12 mouse cellular contexts compared by ENCODE assay signal in the genomic region with DNA sequence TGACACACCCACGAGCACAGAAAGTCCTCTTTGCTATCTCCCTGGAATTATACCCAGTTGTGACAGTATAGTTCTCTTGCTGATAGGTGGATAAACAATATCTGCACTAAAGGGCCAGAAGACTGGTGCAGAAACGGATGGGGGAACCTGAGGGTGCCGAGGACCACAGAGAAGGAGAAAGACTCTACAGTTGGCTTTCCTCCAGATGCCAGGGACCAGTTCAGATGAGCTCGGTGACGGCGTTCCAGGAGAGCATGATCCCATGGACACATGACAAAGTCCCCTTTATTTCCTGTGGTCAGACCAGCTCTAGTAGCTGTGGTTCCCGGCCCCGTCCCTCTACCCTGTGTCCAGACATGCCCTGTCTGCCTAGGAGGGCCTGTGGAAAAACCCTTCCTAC. TPM values are rescaled to one million over a fixed set of nuclear protein-coding genes. Genes with fewer than 3 reads are reported as not detected.
A peak's percentile ranks its signal among the peaks of the same experiment; 100 is the strongest.
DNase-seq lines count a peak whose midpoint lies in the region; ATAC-seq lines count a peak whose summit lies in the region.
"Had no signal": no experiment of that assay in that cellular context is flagged by ENCODE, and none has a peak within 500 bp of the region (broad histone marks: within the 10 kb centered on the region; RNA-seq: fewer than 3 reads in every experiment).

No protein-coding gene starts in this region.

- H3K4me3 ChIP-seq in neural tube, embryonic 11.5 days (ENCODE audit: low read depth, low read length), result no peak overlapping the region
- no peak overlapping the region for H3K4me3 ChIP-seq in neural tube, embryonic 15.5 days (replicated peaks)
- H3K4me3 ChIP-seq: heart, embryonic 10.5 days had no signal

- H3K36me3 ChIP-seq in neural tube, embryonic 11.5 days (ENCODE audit: control insufficient read depth, insufficient read depth, low read length), result no peaks in the 10 kb centered on the region
- no peaks in the 10 kb centered on the region for H3K36me3 ChIP-seq in neural tube, embryonic 15.5 days
- H3K36me3 ChIP-seq: heart, embryonic 10.5 days had no signal

- H3K9ac ChIP-seq in neural tube, embryonic 11.5 days (ENCODE audit: low read length), result no peak overlapping the region
- H3K9ac ChIP-seq in neural tube, embryonic 15.5 days (replicated peaks), result no peak overlapping the region
- H3K9ac ChIP-seq: liver, postnatal 0 days had no signal

- H3K27ac ChIP-seq in neural tube, embryonic 11.5 days (ENCODE audit: low read depth, low read length), result peak overlapping the region; percentile 39; the same call in 1 of the 2 replicates
- peak overlapping the region; percentile 71 for H3K27ac ChIP-seq in neural tube, embryonic 15.5 days (replicated peaks)
- H3K27ac ChIP-seq: heart, embryonic 10.5 days; macrophage had no signal

- H3K4me2 ChIP-seq in neural tube, embryonic 11.5 days (ENCODE audit: low read depth), result no peak overlapping the region
- peak overlapping the region; percentile 11; the same call in 1 of the 2 replicates for H3K4me2 ChIP-seq in neural tube, embryonic 15.5 days

- no peaks in the 10 kb centered on the region for H3K27me3 ChIP-seq in neural tube, embryonic 11.5 days (ENCODE audit: control insufficient read depth, insufficient read depth, low read length)
- H3K27me3 ChIP-seq in neural tube, embryonic 15.5 days (replicated peaks), result no peaks in the 10 kb centered on the region

- H3K4me1 ChIP-seq in neural tube, embryonic 11.5 days (ENCODE audit: control insufficient read depth, insufficient read depth, low read length), result peaks cover 11% of the 10 kb centered on the region; the same call in 1 of the 2 replicates
- H3K4me1 ChIP-seq in neural tube, embryonic 15.5 days, result peaks cover 32% of the 10 kb centered on the region

- ATAC-seq in neural tube, embryonic 11.5 days (ENCODE audit: insufficient read depth, low FRiP score, low TSS enrichment), result peak; percentile 8; the same call in 1 of the 2 replicates
- ATAC-seq in neural tube, embryonic 15.5 days (ENCODE audit: low FRiP score), result peak; percentile 45; the same call in 1 of the 2 replicates
- ATAC-seq: liver, postnatal 0 days had no signal

- H3K9me3 ChIP-seq in neural tube, embryonic 11.5 days (ENCODE audit: control insufficient read depth, low read length), result no peaks in the 10 kb centered on the region
- no peaks in the 10 kb centered on the region for H3K9me3 ChIP-seq in neural tube, embryonic 15.5 days (replicated peaks)
- H3K9me3 ChIP-seq: heart, embryonic 10.5 days had no signal

- intact Hi-C loops in left cerebral cortex, postnatal 25 days (cut with DNase I), result no loop called here

- WGBS in neural tube, embryonic 11.5 days, result 56% methylated on average over 8 of the region's 8 CpGs
- 22% methylated on average over 8 of the region's 8 CpGs for WGBS in neural tube, embryonic 15.5 days

- DNase-seq in embryo, embryonic 10 days (ENCODE audit: low spot score), result peak; percentile 8
- DNase-seq in embryo, embryonic 10.5 days (ENCODE audit: low spot score), result no peak
- peak; percentile 17 for DNase-seq in neural tube, embryonic 11.5 days (ENCODE audit: low spot score)
- no peak for DNase-seq in neural tube, embryonic 10.5 days (ENCODE audit: extremely low spot score, low spot score)
- peak; percentile 28 for DNase-seq in kidney, postnatal 10 days
- no peak for DNase-seq in right cerebral cortex, postnatal 4 days
- DNase-seq in left cerebral cortex, postnatal 25 days (ENCODE audit: low spot score in 2 of 2), result no peak
- DNase-seq: B cell, adult 2 months; liver, postnatal 0 days had no signal

RNA-seq across cellular contexts. Expression of a gene that starts 44.2 kb away (rescaled TPM):
- 3.3 and 3.6 TPM in 2 replicates for polyA plus RNA-seq in neural tube, embryonic 11.5 days (2014; fragmentation: Nextera tagmentation; extraction: Ambion mirVana)
- 5.1 and 5.3 TPM in 2 replicates for polyA plus RNA-seq in neural tube, embryonic 15.5 days (2015; fragmentation: Nextera tagmentation; extraction: Ambion mirVana)
- total RNA-seq in left cerebral cortex, postnatal 25 days (2021), result 10 to 100 TPM; 15.3 to 15.9 TPM
- polyA plus RNA-seq: macrophage had no signal

Comparison
In these comparisons a context has a peak if more than half of its experiments do, and no peak if none do; other contexts are left out.
1. DNase-seq: peak in embryo, embryonic 10 days (single experiment), neural tube, embryonic 11.5 days (single experiment) and kidney, postnatal 10 days (single experiment); none in embryo, embryonic 10.5 days (single experiment), neural tube, embryonic 10.5 days (single experiment), right cerebral cortex, postnatal 4 days (single experiment) and left cerebral cortex, postnatal 25 days (0 of 2).